Mouse (Mus musculus): ENCODE measurements around the gene Adad2.

DNA sequence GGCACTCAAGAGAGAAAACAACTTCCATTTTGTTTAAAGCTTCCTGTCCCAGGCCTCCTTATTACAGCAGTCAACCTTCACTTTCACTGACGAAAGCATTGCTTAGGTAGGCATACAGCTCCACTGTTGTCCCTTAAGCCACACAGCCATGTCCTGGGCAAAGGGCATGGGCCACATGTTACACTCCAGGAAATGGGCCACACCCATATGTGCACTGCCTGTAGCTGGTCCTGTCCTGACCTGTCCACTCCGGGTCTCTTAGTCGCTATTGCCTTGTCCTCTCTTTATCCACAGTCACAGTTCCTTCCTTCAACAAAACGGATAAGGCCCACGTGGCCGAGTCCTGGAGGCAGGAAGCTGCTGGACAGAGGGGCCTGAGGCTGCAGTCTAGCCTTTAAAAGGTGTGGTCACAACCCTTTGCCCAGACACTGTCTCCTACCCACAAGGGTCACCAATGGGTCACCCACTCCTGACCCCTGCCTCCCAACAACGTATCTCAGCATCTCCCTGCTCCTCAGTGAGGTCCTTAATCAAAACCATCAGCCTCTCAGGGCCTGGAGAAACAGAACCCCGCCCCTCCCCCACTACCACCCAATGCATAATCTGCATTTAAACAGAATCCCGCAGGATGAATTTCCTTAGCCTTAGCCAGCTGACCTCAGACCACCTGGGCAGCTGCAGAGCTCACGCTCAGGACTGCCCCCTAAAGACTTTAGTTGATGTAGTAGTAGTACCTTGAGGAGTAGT is 15.2 kb downstream of the Adad2 start:
- no peak for TF ChIP-seq CTCF (IDR thresholded peaks at IDR 0.05; ENCODE audit: borderline replicate concordance, insufficient read depth, low read depth, low read length)
- TF ChIP-seq POLR2A (IDR thresholded peaks at IDR 0.05; ENCODE audit: borderline replicate concordance, insufficient read depth, low read length) = no peak
